ENCODE assay signal across 21 mouse cellular contexts in genomic region chr6:71480136-71480535, GRCm38 (mm10).
"Had no signal": no experiment of that assay in that cellular context is flagged by ENCODE, and none has a peak within 500 bp of the region (broad histone marks: within the 10 kb centered on the region; RNA-seq: fewer than 3 reads in every experiment).

No protein-coding gene starts in this region.

- H3K36me3 ChIP-seq: heart, embryonic 10.5 days; heart, embryonic 13.5 days; heart, embryonic 15.5 days; hindbrain, embryonic 13.5 days; hindbrain, embryonic 15.5 days; limb, embryonic 10.5 days; limb, embryonic 12.5 days had no signal

- H3K9me3 ChIP-seq: heart, embryonic 10.5 days; heart, embryonic 13.5 days; heart, embryonic 15.5 days; hindbrain, embryonic 13.5 days; hindbrain, embryonic 15.5 days; limb, embryonic 10.5 days; limb, embryonic 12.5 days had no signal

- DNase-seq: gastrocnemius, adult 2 months; gastrocnemius, postnatal 10 days; gastrocnemius, postnatal 25 days; heart, adult 18-20 months; heart, postnatal 14 days; heart, postnatal 36 days; kidney, adult 18-20 months; kidney, adult 8-10 months; kidney, postnatal 4 days; liver had no signal

- H3K4me3 ChIP-seq: gastrocnemius, adult 2 months; heart, embryonic 10.5 days; heart, embryonic 13.5 days; heart, embryonic 15.5 days; hindbrain, embryonic 13.5 days; hindbrain, embryonic 15.5 days; layer of hippocampus, adult 2 months; left cerebral cortex, adult 2 months; limb, embryonic 10.5 days; limb, embryonic 12.5 days had no signal

- H3K27ac ChIP-seq: gastrocnemius, adult 2 months; heart, embryonic 10.5 days; heart, embryonic 13.5 days; heart, embryonic 15.5 days; hindbrain, embryonic 13.5 days; hindbrain, embryonic 15.5 days; hindbrain, postnatal 0 days; layer of hippocampus, adult 2 months; left cerebral cortex, adult 2 months; limb, embryonic 10.5 days; limb, embryonic 12.5 days had no signal

- H3K27me3 ChIP-seq: heart, embryonic 13.5 days; heart, embryonic 15.5 days; hindbrain, embryonic 13.5 days; hindbrain, embryonic 15.5 days; limb, embryonic 12.5 days had no signal

- H3K4me1 ChIP-seq: heart, embryonic 13.5 days; heart, embryonic 15.5 days; hindbrain, embryonic 13.5 days; hindbrain, embryonic 15.5 days; limb, embryonic 10.5 days; limb, embryonic 12.5 days had no signal

- H3K9ac ChIP-seq: heart, embryonic 13.5 days; heart, embryonic 15.5 days; hindbrain, embryonic 13.5 days; hindbrain, embryonic 15.5 days; limb, embryonic 12.5 days had no signal

- ATAC-seq: hindbrain, postnatal 0 days had no signal

- H3K4me2 ChIP-seq: heart, embryonic 13.5 days; heart, embryonic 15.5 days; hindbrain, embryonic 13.5 days; hindbrain, embryonic 15.5 days; limb, embryonic 12.5 days; liver, embryonic 11.5 days had no signal
